In genomic region chr2:109736306-109736705, GRCm38 (mm10) we compare ENCODE assay signal across 21 mouse cellular contexts.
"Had no signal": no experiment of that assay in that cellular context is flagged by ENCODE, and none has a peak within 500 bp of the region (broad histone marks: within the 10 kb centered on the region; RNA-seq: fewer than 3 reads in every experiment).

No protein-coding gene starts in this region.

- H3K4me1 ChIP-seq: liver, embryonic 13.5 days; liver, embryonic 15.5 days; lung, embryonic 15.5 days; megakaryocyte, embryonic 14.5 days; neural tube, embryonic 13.5 days had no signal

- ATAC-seq: liver, postnatal 0 days; lung, postnatal 0 days; midbrain, embryonic 13.5 days had no signal

- H3K4me2 ChIP-seq: liver, embryonic 11.5 days; liver, embryonic 13.5 days; liver, embryonic 15.5 days; lung, embryonic 15.5 days; midbrain, embryonic 11.5 days; midbrain, embryonic 13.5 days; neural tube, embryonic 13.5 days had no signal

- H3K27me3 ChIP-seq: liver, embryonic 13.5 days; liver, embryonic 15.5 days; lung, embryonic 15.5 days; megakaryocyte, embryonic 14.5 days; midbrain, embryonic 13.5 days; neural tube, embryonic 13.5 days had no signal

- H3K9ac ChIP-seq: liver, embryonic 13.5 days; liver, embryonic 15.5 days; liver, postnatal 0 days; lung, embryonic 15.5 days; midbrain, embryonic 13.5 days; neural tube, embryonic 13.5 days had no signal

- H3K36me3 ChIP-seq: liver, embryonic 13.5 days; liver, embryonic 15.5 days; lung, embryonic 15.5 days; midbrain, embryonic 13.5 days; neural tube, embryonic 13.5 days had no signal

- H3K4me3 ChIP-seq: liver, embryonic 13.5 days; liver, embryonic 15.5 days; lung, embryonic 15.5 days; megakaryocyte, embryonic 14.5 days; midbrain, embryonic 13.5 days; neural tube, embryonic 13.5 days had no signal

- H3K27ac ChIP-seq: liver, embryonic 13.5 days; liver, embryonic 15.5 days; lung, embryonic 15.5 days; macrophage; midbrain, embryonic 13.5 days; neural tube, embryonic 13.5 days had no signal

- DNase-seq: liver, embryonic 13.5 days; liver, postnatal 0 days; lung, adult 2 months; lung, postnatal 14 days; lung, postnatal 36 days; right cerebral cortex, adult 18-20 months; right cerebral cortex, postnatal 25 days; right cerebral cortex, postnatal 4 days; spleen, adult 18-20 months; thymus, adult 18-20 months; thymus, postnatal 25 days; thymus, postnatal 4 days had no signal

- H3K9me3 ChIP-seq: liver, embryonic 13.5 days; liver, embryonic 15.5 days; lung, embryonic 15.5 days; midbrain, embryonic 13.5 days; neural tube, embryonic 13.5 days had no signal
